Mouse (Mus musculus): ENCODE measurements around the gene Dab2. TPM values are rescaled to one million over a fixed set of nuclear protein-coding genes. Genes with fewer than 3 reads are reported as not detected.
A peak's percentile ranks its signal among the peaks of the same experiment; 100 is the strongest.

Dab2 gene
- polyA plus RNA-seq, 1 experiment from 2014 or later, result 40.6 TPM

- Histone ChIP-seq H3K36me3 (ENCODE audit: control insufficient read depth, insufficient read depth, low read length) (no peaks in the 10 kb centered on the region), H3K9ac (ENCODE audit: low read length) (no peak overlapping the region), H3K4me1 (replicated peaks; ENCODE audit: control insufficient read depth, insufficient read depth, low read length) (no peaks in the 10 kb centered on the region), H3K27ac (ENCODE audit: low read length) (no peak overlapping the region), H3K4me2 (ENCODE audit: low read depth, low read length) (no peak overlapping the region), H3K4me3 (ENCODE audit: low read length) (no peak overlapping the region), H3K27me3 (ENCODE audit: control insufficient read depth, insufficient read depth, low read depth, low read length) (no peaks in the 10 kb centered on the region), H3K9me3 (ENCODE audit: control insufficient read depth, low read length) (no peaks in the 10 kb centered on the region)
- WGBS, result 27% methylated on average over 5 of the region's 5 CpGs
- no peak for ATAC-seq (ENCODE audit: low read depth)
Observed at GRCm38 (mm10) chr15:6320501-6320900, 20.9 kb downstream of the Dab2 start.

GRCm38 (mm10) chr15:6321263-6321662 is 21.7 kb downstream of the Dab2 start:
- no peak for ATAC-seq (ENCODE audit: low read depth)
- no peaks in the 10 kb centered on the region for H3K27me3 ChIP-seq (ENCODE audit: control insufficient read depth, insufficient read depth, low read depth, low read length)
- H3K36me3 ChIP-seq (ENCODE audit: control insufficient read depth, insufficient read depth, low read length), result no peaks in the 10 kb centered on the region
- no peak overlapping the region for H3K27ac ChIP-seq (ENCODE audit: low read length)
- H3K4me3 ChIP-seq (ENCODE audit: low read length), result no peak overlapping the region
- no peaks in the 10 kb centered on the region for H3K9me3 ChIP-seq (ENCODE audit: control insufficient read depth, low read length)
- H3K9ac ChIP-seq (ENCODE audit: low read length), result no peak overlapping the region
- no peaks in the 10 kb centered on the region for H3K4me1 ChIP-seq (replicated peaks; ENCODE audit: control insufficient read depth, insufficient read depth, low read length)
- no peak overlapping the region for H3K4me2 ChIP-seq (ENCODE audit: low read depth, low read length)
- WGBS, result 54% methylated on average over 4 of the region's 4 CpGs

GRCm38 (mm10) chr15:6322311-6322710 is 22.7 kb downstream of the Dab2 start:
- H3K4me1 ChIP-seq (replicated peaks; ENCODE audit: control insufficient read depth, insufficient read depth, low read length), result no peaks in the 10 kb centered on the region
- no peaks in the 10 kb centered on the region for H3K36me3 ChIP-seq (ENCODE audit: control insufficient read depth, insufficient read depth, low read length)

GRCm38 (mm10) chr15:6323577-6323976 is 24.0 kb downstream of the Dab2 start:
- H3K36me3 ChIP-seq (ENCODE audit: control insufficient read depth, insufficient read depth, low read length), result no peaks in the 10 kb centered on the region
- H3K4me1 ChIP-seq (replicated peaks; ENCODE audit: control insufficient read depth, insufficient read depth, low read length), result no peaks in the 10 kb centered on the region
- no peak overlapping the region for H3K4me2 ChIP-seq (ENCODE audit: low read depth, low read length)
- peak; percentile 60 for ATAC-seq (ENCODE audit: low read depth)
- H3K27me3 ChIP-seq (ENCODE audit: control insufficient read depth, insufficient read depth, low read depth, low read length), result no peaks in the 10 kb centered on the region
- H3K9me3 ChIP-seq (ENCODE audit: control insufficient read depth, low read length), result no peaks in the 10 kb centered on the region
- 48% methylated on average over 7 of the region's 7 CpGs for WGBS
- H3K27ac ChIP-seq (ENCODE audit: low read length), result no peak overlapping the region
- H3K9ac ChIP-seq (ENCODE audit: low read length), result no peak overlapping the region
- no peak overlapping the region for H3K4me3 ChIP-seq (ENCODE audit: low read length)

More at GRCm38 (mm10) chr15:6322311-6322710, 22.7 kb downstream of the Dab2 start:
- WGBS, result 46% methylated on average over 5 of the region's 5 CpGs
- no peaks in the 10 kb centered on the region for H3K27me3 ChIP-seq (ENCODE audit: control insufficient read depth, insufficient read depth, low read depth, low read length)
- H3K9me3 ChIP-seq (ENCODE audit: control insufficient read depth, low read length), result no peaks in the 10 kb centered on the region
- no peak for ATAC-seq (ENCODE audit: low read depth)
- H3K4me2 ChIP-seq (ENCODE audit: low read depth, low read length), result no peak overlapping the region
- no peak overlapping the region for H3K9ac ChIP-seq (ENCODE audit: low read length)
- no peak overlapping the region for H3K27ac ChIP-seq (ENCODE audit: low read length)
- H3K4me3 ChIP-seq (ENCODE audit: low read length), result no peak overlapping the region

DNA sequence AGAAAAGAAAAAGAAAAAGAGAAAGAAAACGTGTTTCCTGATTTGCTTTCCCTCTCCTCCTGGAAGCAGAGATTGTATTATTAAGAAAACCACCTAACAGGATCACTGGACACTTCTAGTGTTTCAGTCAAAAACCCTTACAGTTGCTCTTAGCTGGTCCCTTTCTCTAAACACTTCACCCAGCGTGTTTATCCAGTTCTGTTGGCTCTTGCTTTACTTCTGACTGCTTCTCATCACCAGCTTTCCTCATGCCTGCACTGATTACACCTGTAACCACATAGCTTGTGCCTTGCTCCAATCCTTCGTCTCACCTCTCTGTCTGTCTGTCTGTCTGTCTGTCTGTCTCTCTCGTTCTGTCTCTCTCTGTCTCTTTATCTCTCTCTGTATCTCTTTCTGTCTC is 25.9 kb downstream of the Dab2 start:
- H3K36me3 ChIP-seq (ENCODE audit: control insufficient read depth, insufficient read depth, low read length), result no peaks in the 10 kb centered on the region
- ATAC-seq (ENCODE audit: low read depth), result peak; percentile 53
- no peaks in the 10 kb centered on the region for H3K4me1 ChIP-seq (replicated peaks; ENCODE audit: control insufficient read depth, insufficient read depth, low read length)
- no peak overlapping the region for H3K4me3 ChIP-seq (ENCODE audit: low read length)
- no peaks in the 10 kb centered on the region for H3K9me3 ChIP-seq (ENCODE audit: control insufficient read depth, low read length)
- H3K9ac ChIP-seq (ENCODE audit: low read length), result no peak overlapping the region
- WGBS, result 54% methylated on average over 4 of the region's 4 CpGs
- no peaks in the 10 kb centered on the region for H3K27me3 ChIP-seq (ENCODE audit: control insufficient read depth, insufficient read depth, low read depth, low read length)
- H3K27ac ChIP-seq (ENCODE audit: low read length), result no peak overlapping the region
- H3K4me2 ChIP-seq (ENCODE audit: low read depth, low read length), result no peak overlapping the region

DNA sequence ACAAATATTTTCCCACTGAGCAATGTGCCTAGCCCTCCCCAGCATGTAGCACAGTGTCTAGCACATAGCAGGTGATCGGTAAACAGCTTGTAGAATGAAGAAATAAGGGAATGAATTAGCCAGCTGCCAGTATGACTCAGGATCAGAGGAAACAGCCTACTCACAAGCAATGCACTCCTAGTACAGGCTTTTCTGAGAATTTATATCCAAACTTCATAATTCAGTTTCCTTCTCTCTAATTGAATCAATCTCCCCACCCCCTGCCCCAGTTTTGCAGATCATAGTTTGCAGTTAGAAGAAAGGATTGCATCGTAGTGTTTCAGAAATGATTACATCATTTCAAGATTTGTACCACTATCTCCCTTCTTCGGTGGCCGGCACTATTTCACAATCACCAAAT is 26.4 kb downstream of the Dab2 start:
- no peak overlapping the region for H3K4me3 ChIP-seq (ENCODE audit: low read length)
- H3K27ac ChIP-seq (ENCODE audit: low read length), result no peak overlapping the region
- no peaks in the 10 kb centered on the region for H3K4me1 ChIP-seq (replicated peaks; ENCODE audit: control insufficient read depth, insufficient read depth, low read length)
- ATAC-seq (ENCODE audit: low read depth), result 0 out of 2 replicates have a peak, but pooled peaks have one; percentile 26
- no peaks in the 10 kb centered on the region for H3K27me3 ChIP-seq (ENCODE audit: control insufficient read depth, insufficient read depth, low read depth, low read length)
- H3K9ac ChIP-seq (ENCODE audit: low read length), result no peak overlapping the region
- no peaks in the 10 kb centered on the region for H3K9me3 ChIP-seq (ENCODE audit: control insufficient read depth, low read length)
- no peak overlapping the region for H3K4me2 ChIP-seq (ENCODE audit: low read depth, low read length)
- no peaks in the 10 kb centered on the region for H3K36me3 ChIP-seq (ENCODE audit: control insufficient read depth, insufficient read depth, low read length)
- 49% methylated on average over 4 of the region's 4 CpGs for WGBS

DNA sequence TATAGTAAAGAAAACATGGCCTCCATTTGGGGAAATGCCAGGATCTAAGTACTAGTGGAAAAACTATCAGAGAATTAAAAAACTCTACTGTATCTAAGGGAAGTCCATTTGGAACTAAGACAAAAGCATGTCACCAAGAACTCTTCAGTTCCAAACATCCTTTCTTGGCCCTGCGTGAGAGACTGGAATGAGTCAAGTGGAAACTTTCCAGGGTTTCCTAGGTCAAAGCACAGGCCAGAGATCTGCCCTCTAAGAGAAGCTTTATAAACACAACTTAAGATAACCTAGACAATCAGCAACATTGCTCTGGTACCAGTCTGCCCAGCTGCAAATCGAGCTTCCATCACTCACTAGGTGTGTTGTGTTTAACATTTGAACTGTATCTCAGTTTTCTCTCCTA is 31.8 kb downstream of the Dab2 start:
- ATAC-seq (ENCODE audit: low read depth), result no peak
- H3K4me3 ChIP-seq (ENCODE audit: low read length), result no peak overlapping the region
- no peak overlapping the region for H3K4me2 ChIP-seq (ENCODE audit: low read depth, low read length)
- no peak overlapping the region for H3K9ac ChIP-seq (ENCODE audit: low read length)
- no peaks in the 10 kb centered on the region for H3K27me3 ChIP-seq (ENCODE audit: control insufficient read depth, insufficient read depth, low read depth, low read length)
- H3K4me1 ChIP-seq (replicated peaks; ENCODE audit: control insufficient read depth, insufficient read depth, low read length), result no peaks in the 10 kb centered on the region; the same call in 1 of the 2 replicates
- WGBS, result 15% methylated on average over 2 of the region's 2 CpGs
- no peak overlapping the region for H3K27ac ChIP-seq (ENCODE audit: low read length)
- no peaks in the 10 kb centered on the region for H3K36me3 ChIP-seq (ENCODE audit: control insufficient read depth, insufficient read depth, low read length)
- no peaks in the 10 kb centered on the region for H3K9me3 ChIP-seq (ENCODE audit: control insufficient read depth, low read length)

- WGBS, result 81% methylated on average over 1 of the region's 1 CpGs
- Histone ChIP-seq H3K36me3 (ENCODE audit: control insufficient read depth, insufficient read depth, low read length) (no peaks in the 10 kb centered on the region), H3K9ac (ENCODE audit: low read length) (no peak overlapping the region), H3K9me3 (ENCODE audit: control insufficient read depth, low read length) (no peaks in the 10 kb centered on the region), H3K4me1 (replicated peaks; ENCODE audit: control insufficient read depth, insufficient read depth, low read length) (no peaks in the 10 kb centered on the region; the same call in 1 of the 2 replicates), H3K4me3 (ENCODE audit: low read length) (no peak overlapping the region), H3K27me3 (ENCODE audit: control insufficient read depth, insufficient read depth, low read depth, low read length) (no peaks in the 10 kb centered on the region), H3K27ac (ENCODE audit: low read length) (no peak overlapping the region), H3K4me2 (ENCODE audit: low read depth, low read length) (no peak overlapping the region)
- ATAC-seq (ENCODE audit: low read depth), result no peak
Observed at GRCm38 (mm10) chr15:6334664-6335206, 35.1 kb downstream of the Dab2 start.

DNA sequence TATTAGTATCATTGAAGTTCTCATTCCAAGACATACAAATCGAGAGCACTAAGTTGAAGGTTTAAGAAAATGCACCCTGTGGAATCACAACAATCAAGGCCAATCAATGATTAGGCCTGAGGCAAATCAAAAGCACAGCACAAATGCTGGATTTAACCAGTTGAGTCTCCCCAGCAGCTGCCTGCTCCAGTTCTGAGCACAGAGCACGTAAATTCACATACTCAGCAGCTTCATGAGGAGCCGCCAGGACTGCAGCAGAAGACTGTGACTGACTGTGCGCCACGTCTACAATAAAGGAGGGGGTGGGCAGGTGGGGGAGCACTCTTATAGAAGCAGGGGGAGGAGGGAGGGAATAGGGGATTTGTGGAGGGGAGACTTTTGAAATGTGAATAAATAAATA is 40.2 kb downstream of the Dab2 start:
- no peaks in the 10 kb centered on the region for H3K36me3 ChIP-seq (ENCODE audit: control insufficient read depth, insufficient read depth, low read length)
- H3K9me3 ChIP-seq (ENCODE audit: control insufficient read depth, low read length), result no peaks in the 10 kb centered on the region
- no peak for ATAC-seq (ENCODE audit: low read depth)
- H3K27me3 ChIP-seq (ENCODE audit: control insufficient read depth, insufficient read depth, low read depth, low read length), result no peaks in the 10 kb centered on the region
- no peak overlapping the region for H3K4me2 ChIP-seq (ENCODE audit: low read depth, low read length)
- H3K27ac ChIP-seq (ENCODE audit: low read length), result no peak overlapping the region
- 90% methylated on average over 5 of the region's 5 CpGs for WGBS
- no peak overlapping the region for H3K9ac ChIP-seq (ENCODE audit: low read length)
- H3K4me3 ChIP-seq (ENCODE audit: low read length), result no peak overlapping the region
- no peaks in the 10 kb centered on the region for H3K4me1 ChIP-seq (replicated peaks; ENCODE audit: control insufficient read depth, insufficient read depth, low read length)

- no peaks in the 10 kb centered on the region for H3K4me1 ChIP-seq (replicated peaks; ENCODE audit: control insufficient read depth, insufficient read depth, low read length)
- ATAC-seq (ENCODE audit: low read depth), result no peak
- no peak overlapping the region for H3K4me2 ChIP-seq (ENCODE audit: low read depth, low read length)
- H3K27ac ChIP-seq (ENCODE audit: low read length), result no peak overlapping the region
- H3K9me3 ChIP-seq (ENCODE audit: control insufficient read depth, low read length), result no peaks in the 10 kb centered on the region
- no peak overlapping the region for H3K4me3 ChIP-seq (ENCODE audit: low read length)
- H3K9ac ChIP-seq (ENCODE audit: low read length), result no peak overlapping the region
- no peaks in the 10 kb centered on the region for H3K27me3 ChIP-seq (ENCODE audit: control insufficient read depth, insufficient read depth, low read depth, low read length)
- H3K36me3 ChIP-seq (ENCODE audit: control insufficient read depth, insufficient read depth, low read length), result no peaks in the 10 kb centered on the region
- 65% methylated on average over 6 of the region's 6 CpGs for WGBS
Observed at GRCm38 (mm10) chr15:6340347-6340746, 40.8 kb downstream of the Dab2 start.

Measured in lung, embryonic 16.5 days (tissue).